Mouse (Mus musculus) lung, postnatal 0 days (tissue): ENCODE results near the gene Ces1c.

Source experiments
- CTCF ChIP-seq: IDR thresholded peaks from 2 replicates; pipeline ENCODE4 v1.5.1; 2016; ENCODE audit warnings: antibody characterized with exemption, mild to moderate bottlenecking
- EP300 ChIP-seq: IDR thresholded peaks from 2 replicates; pipeline ENCODE4 v1.6.1; 2016; ENCODE audit warnings: antibody characterized with exemption, mild to moderate bottlenecking, control low read depth

DNA sequence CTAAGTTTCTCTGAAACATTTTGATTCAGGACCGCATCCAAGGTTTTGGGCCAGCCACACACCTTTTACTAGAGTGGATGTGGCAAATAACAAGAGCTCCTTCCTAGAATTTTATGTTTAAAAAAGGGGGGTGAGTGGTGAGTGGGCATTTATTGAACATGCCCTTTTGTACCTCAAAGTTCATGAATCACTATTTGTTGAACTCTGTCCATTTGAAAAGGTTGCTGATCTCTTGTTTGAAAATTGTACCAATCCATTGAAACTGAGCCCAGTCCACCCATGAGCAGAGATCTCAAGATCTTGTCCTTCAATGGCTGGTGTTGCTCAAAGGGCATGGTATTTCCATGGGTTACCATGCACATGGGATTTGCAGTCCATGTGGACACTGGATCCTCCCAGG lies 32.3 kb upstream of the Ces1c start:
- TF ChIP-seq CTCF (no peak), EP300 (no peak)
